Mouse (Mus musculus): ENCODE data around the gene Lrrc2.

The Lrrc2 gene

DNA sequence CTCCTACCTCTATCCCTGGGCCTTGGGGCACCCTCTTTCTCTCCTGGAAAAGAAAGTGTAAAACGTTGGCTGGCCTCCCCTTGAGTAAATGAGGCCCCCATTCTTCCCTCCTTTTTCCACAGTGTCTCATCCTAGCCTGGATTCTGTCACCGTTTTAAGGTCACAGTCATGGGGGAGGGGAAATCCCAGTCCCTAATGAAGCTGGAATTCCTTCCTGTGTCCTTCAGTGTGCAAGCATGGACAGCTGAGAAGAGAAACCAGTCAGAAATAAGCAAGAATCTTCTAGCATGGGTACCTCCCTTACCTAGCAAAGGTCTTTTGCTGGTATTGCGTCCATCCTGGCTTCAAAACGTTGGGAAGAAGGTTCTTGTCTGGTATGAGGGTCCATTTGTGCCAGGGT lies 37.8 kb downstream of the Lrrc2 start:
- no peak for DNase-seq

GRCm38 (mm10) chr9:110989543-110989942 lies 38.2 kb downstream of the Lrrc2 start:
- DNase-seq: no peak

DNA sequence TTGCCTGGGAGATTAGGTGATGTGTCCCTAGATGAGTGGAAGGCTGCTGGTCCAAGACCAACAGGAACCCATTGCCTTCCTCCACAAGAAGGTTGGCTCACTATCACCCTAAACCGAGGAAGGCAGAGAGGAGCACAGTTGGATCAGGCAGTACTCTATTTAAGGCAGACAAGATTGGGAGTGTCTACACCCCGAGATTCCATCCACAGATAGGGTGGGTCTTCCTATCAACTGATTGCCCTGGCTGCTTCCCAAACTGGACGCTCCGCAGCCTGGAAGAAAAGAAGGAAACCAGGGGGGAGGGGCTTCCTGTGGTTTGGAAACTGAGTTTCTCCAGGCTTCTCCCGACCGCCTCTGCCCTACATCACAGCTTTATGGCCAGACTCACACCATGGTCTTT lies 38.9 kb downstream of the Lrrc2 start, which contains the start of gene Rtp3:
Rtp3 (minus strand) TSS at position 380 of the 400 bp plus-strand sequence.
- DNase-seq: no peak

- DNase-seq: no peak
Measured at GRCm38 (mm10) chr9:110993281-110993709, 42.0 kb downstream of the Lrrc2 start.

GRCm38 (mm10) chr9:110994716-110995172 lies 43.4 kb downstream of the Lrrc2 start:
- DNase-seq: peak; percentile 63 to 66

- peak; percentile 34 to 66 for DNase-seq
Measured at GRCm38 (mm10) chr9:110997245-110997644, 45.9 kb downstream of the Lrrc2 start.

DNA sequence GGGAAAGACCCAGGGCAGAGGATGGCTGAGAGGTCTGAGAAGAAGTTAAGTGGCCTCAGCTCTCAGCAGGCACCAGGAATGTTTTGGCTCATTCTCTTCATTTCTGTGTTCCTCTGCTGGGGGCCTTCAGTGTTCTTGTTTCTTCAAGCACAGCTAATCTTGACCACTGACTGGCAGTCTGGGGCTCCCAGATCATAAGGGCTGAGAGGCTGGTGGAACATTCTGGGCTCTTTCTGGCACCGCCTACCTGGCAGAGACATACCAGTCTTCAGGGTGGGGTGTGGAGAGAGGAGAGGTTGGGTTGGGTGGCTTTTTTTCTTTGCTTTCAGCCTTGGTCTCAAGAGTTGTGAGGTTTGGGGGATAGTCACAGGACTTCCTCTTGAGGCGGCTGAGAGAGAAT lies 47.7 kb downstream of the Lrrc2 start:
- no peak for DNase-seq

DNA sequence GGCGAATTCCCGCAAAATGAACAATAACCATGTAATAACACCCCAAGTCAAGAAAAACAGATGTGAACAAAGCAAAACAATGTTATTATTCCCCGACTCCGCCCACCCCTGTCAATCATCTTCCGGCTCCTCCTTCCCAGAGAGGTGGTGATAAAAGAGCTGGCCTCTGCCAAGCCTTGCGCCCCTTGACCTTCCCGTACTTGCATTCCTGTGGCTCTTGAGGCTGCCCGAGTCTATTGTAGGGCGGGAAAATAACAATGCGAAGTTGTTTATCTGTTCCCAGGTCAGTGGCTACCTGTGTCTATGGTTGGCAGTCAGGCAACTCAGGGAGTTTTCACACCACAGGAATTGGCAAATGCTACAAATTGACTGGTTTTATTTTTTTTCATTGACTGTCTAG lies 48.5 kb downstream of the Lrrc2 start:
- DNase-seq: no peak

DNA sequence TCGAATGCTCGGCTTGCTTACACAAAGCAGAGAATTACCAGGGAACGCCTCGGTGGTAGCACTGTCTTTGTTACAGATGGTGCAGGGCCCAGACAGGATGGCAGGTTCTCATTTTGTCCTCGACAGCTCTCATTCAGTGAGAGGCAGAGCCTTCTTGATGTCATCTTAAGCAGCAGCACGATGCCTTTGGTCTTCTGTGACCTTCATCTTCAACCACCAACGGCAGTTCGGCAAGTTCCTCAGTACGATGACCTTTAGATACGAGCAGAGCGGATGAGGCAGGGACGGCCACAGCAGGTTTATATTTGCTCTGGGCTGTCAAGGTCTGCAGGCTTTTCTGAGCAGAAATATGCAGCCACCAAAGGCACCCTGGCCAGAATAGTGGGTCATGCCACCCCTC lies 50.3 kb downstream of the Lrrc2 start:
- no peak for DNase-seq

DNA sequence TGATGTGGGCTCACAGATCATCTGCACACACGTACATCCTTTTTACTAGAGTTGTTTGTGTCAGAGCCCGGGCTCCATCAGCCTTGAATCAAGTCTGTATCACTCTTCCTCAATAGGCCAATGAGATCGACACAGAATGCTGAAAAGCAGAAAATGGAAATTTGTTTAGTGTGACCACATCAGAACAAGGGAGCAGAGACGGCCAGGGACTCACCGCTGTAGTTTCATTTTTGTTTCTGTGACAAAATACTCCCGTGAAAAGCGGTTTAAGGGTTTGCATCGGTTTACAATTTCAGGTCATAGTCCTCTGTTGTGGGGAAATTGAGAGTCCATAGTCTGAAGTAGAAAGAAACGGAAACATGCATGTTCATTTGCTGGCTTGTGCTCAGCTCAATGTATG lies 51.9 kb downstream of the Lrrc2 start:
- DNase-seq: no peak

DNA sequence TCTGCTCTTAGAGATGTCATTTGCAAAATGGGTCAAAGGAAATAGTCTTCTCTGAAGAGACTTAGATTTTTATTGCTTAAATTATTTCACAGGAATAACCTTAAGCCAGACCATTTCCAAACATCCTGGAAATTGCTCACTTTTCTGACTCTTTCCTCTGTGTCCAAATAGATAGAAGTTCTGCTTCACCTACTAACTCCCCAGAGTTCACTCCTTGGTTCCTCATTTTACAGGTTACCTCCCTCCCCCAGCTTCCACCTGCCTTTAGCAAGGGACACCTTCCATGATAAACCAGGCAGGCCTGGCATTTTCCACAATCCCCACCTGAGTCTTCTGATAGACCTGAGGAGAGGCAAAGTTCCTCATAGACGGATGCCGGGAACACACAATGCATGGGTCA lies 55.2 kb downstream of the Lrrc2 start:
- DNase-seq: no peak

GRCm38 (mm10) chr9:111009763-111010162 lies 58.4 kb downstream of the Lrrc2 start:
- no peak for DNase-seq

DNA sequence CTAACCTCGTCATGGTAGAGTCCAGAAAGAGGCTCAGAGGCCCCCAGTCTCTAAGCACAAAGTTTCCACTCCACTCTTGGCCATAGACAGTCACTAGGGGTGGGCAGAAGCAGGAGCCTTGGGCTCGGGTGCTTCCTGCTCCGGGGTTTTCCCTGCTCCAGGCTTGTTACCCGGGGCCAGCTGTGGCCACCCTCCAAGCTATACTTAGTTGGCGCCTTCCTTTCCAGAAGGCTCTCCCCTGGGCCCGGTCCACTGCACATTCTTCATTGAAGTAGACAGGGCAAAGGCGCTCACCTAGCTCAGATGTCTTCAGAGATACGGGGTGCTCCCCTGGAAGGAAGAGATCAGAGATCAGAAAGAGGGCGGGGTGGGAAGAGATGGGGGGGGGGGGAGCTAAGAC lies 60.2 kb downstream of the Lrrc2 start:
- DNase-seq: no peak

DNA sequence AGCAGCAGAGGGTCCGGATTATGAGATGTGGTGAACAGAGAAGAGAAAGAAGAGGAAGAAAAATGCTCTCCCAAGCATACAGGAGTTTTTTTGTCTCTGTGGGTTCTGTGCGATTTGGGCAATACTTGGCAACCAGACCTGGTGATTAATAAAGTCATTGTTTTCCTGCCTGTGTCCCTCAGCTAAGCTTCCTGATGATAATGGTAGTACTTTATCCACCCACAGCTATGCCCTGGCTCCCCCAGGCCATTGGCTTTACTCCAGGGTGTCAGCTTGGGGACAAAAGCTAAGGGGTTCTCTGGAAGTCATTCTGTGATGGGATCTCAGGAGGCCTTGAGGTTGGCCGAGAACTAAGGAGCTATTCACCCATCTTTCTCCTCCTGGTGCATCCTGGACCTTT lies 60.7 kb downstream of the Lrrc2 start:
- no peak for DNase-seq

DNA sequence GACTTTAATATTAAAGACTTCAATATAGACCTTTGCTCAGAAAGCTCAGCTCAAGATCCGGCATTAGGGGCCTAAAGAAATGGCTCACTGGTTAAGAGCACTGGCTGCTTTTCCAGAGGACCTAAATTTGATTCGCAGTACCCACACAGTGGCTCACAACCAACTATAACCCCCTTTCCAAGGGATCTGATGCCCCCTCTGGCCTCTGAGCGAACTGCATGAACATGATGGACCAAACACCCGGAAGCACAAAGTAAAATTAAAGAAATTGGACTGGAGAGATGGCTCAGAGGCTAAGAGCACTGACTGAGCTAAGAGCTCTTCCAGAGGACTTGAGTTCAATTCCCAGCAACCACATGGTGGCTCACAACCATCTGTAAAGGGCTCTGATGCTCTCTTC lies 64.3 kb downstream of the Lrrc2 start:
- DNase-seq: no peak

DNA sequence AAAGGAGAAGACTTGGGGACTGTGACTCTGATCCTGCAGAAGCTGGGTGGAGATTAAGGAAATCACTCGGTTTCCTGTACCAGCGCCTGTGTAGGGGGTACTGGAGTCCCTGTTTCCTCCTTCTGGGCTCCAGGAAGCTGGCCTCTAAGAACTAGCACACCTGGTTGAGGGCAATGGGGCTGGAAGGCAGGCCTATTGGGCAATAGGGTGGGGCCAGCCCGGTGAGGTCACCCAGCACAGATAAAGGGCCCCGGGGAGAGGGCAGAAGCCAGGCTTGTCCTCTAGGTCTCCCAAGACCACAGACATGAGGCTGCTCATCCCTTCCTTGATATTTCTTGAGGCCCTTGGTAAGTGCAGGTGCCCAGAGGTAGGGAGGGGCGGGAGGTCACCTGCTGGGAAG lies 67.7 kb downstream of the Lrrc2 start, which contains the start of gene Ltf:
Ltf (plus strand) TSS at position 250 of the 400 bp plus-strand sequence.
- DNase-seq: no peak

DNA sequence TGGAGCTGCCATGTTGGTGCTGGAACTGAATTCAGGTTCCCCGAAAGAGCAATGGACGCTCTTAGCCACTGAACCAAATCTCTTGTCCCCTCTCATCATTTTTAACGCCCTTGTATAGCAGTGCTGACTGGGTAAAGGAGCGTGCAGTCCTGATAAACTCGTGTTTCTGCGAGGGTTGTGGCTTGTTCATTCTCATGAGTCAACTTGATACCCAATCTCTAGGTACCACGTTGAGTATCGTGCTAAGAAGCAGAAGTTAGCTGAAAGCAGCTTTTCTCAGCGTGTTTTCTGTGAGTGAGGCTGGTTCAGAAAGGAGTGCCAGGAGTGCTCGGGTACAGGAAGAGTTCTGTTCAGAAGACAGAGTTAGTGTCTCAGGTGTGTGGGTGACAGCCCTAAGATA lies 75.4 kb downstream of the Lrrc2 start:
- DNase-seq: no peak
